In the genomic region with DNA sequence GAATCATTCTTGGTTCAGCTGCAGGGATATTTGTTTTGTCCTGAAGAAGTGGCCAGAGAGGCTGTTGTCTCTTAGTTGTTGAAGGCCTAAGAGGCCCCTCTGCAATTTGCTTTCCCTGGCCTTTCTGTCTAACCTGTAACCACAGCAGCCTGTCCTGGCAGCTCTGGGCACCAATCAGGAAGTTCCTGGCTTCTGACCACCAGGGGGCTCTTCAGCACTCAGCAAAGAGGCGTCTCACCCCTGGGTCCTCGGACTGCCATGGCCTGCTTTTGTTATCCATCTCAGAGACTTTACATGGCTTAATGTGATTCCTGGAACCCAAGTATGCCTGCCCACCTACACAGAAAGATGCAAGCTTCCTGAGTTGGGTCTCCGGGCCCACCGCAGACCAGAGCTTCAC, we compare ENCODE assay signal across 9 mouse cellular contexts. TPM values are rescaled to one million over a fixed set of nuclear protein-coding genes. Genes with fewer than 3 reads are reported as not detected.
DNase-seq lines count a peak whose midpoint lies in the region; ATAC-seq and TF ChIP-seq lines count a peak whose summit lies in the region.
"Had no signal": no experiment of that assay in that cellular context is flagged by ENCODE, and none has a peak within 500 bp of the region (broad histone marks: within the 10 kb centered on the region; RNA-seq: fewer than 3 reads in every experiment).

No protein-coding gene starts in this region.

- H3K27ac ChIP-seq in heart, adult 2 months = no peak overlapping the region
- no peak overlapping the region for H3K27ac ChIP-seq in heart, embryonic 11.5 days (ENCODE audit: low read depth, low read length)
- H3K27ac ChIP-seq in cortical plate, adult 2 months (ENCODE audit: insufficient read depth, low read length) = no peak overlapping the region
- H3K27ac ChIP-seq in limb, embryonic 11.5 days (replicated peaks; ENCODE audit: low read depth, low read length) = no peak overlapping the region
- no peak overlapping the region for H3K27ac ChIP-seq in small intestine, adult 2 months (ENCODE audit: insufficient read depth, low read depth, low read length)
- H3K27ac ChIP-seq: midbrain, embryonic 12.5 days had no signal

- WGBS in heart, adult 2 months = 41% methylated on average over 4 of the region's 4 CpGs
- WGBS in heart, embryonic 11.5 days (ENCODE audit: insufficient replicate concordance) = 33% methylated on average over 4 of the region's 4 CpGs
- 28% methylated on average over 4 of the region's 4 CpGs for WGBS in limb, embryonic 11.5 days
- WGBS in small intestine, adult 2 months = 39% methylated on average over 4 of the region's 4 CpGs

- TF ChIP-seq CTCF in heart, adult 2 months (IDR thresholded peaks at IDR 0.05) = peak; percentile 78
- TF ChIP-seq CTCF in cortical plate, adult 2 months (IDR thresholded peaks at IDR 0.05; ENCODE audit: extremely low read depth, insufficient read depth, low read length) = peak; percentile 39
- peak; percentile 66 for TF ChIP-seq CTCF in small intestine, adult 2 months (IDR thresholded peaks at IDR 0.05; ENCODE audit: extremely low read depth, insufficient read length, insufficient replicate concordance, low read depth, low read length)

- no peaks in the 10 kb centered on the region for H3K36me3 ChIP-seq in heart, adult 2 months (ENCODE audit: control insufficient read depth, insufficient read depth, low read length)
- H3K36me3 ChIP-seq in heart, embryonic 11.5 days (ENCODE audit: control insufficient read depth, insufficient read depth, low read length) = no peaks in the 10 kb centered on the region
- H3K36me3 ChIP-seq in limb, embryonic 11.5 days (ENCODE audit: control insufficient read depth, insufficient read depth, low read length) = no peaks in the 10 kb centered on the region
- H3K36me3 ChIP-seq in small intestine, adult 2 months (ENCODE audit: control insufficient read depth, insufficient read depth, low read length) = no peaks in the 10 kb centered on the region
- H3K36me3 ChIP-seq: midbrain, embryonic 12.5 days had no signal

- DNase-seq in heart, adult 2 months = peak; percentile 31 to 44
- peak; percentile 47 for DNase-seq in 3134 (ENCODE audit: extremely low read depth, insufficient read length, low spot score)
- DNase-seq in ES-CJ7 (ENCODE audit: low read depth, low spot score) = peak; percentile 81
- peak; percentile 74 for DNase-seq in limb, embryonic 11.5 days (ENCODE audit: low spot score)
- no peak for DNase-seq in heart, adult 11 months

- H3K4me3 ChIP-seq in heart, adult 2 months = no peak overlapping the region
- no peak overlapping the region for H3K4me3 ChIP-seq in heart, embryonic 11.5 days (ENCODE audit: low read depth, low read length)
- no peak overlapping the region for H3K4me3 ChIP-seq in cortical plate, adult 2 months (ENCODE audit: insufficient read depth, low read length)
- no peak overlapping the region for H3K4me3 ChIP-seq in limb, embryonic 11.5 days (ENCODE audit: low read depth, low read length)
- H3K4me3 ChIP-seq in small intestine, adult 2 months (ENCODE audit: low read depth, low read length) = no peak overlapping the region
- H3K4me3 ChIP-seq: midbrain, embryonic 12.5 days had no signal

- H3K27me3 ChIP-seq in heart, adult 2 months (ENCODE audit: control insufficient read depth, insufficient read depth, low read length) = no peaks in the 10 kb centered on the region
- H3K27me3 ChIP-seq in heart, embryonic 11.5 days (ENCODE audit: control insufficient read depth, insufficient read depth, low read length) = no peaks in the 10 kb centered on the region
- no peaks in the 10 kb centered on the region for H3K27me3 ChIP-seq in limb, embryonic 11.5 days (ENCODE audit: control insufficient read depth, insufficient read depth, low read length)
- no peaks in the 10 kb centered on the region for H3K27me3 ChIP-seq in small intestine, adult 2 months (ENCODE audit: control insufficient read depth, insufficient read depth, low read length)

- no peaks in the 10 kb centered on the region for H3K4me1 ChIP-seq in heart, adult 2 months (ENCODE audit: control insufficient read depth, insufficient read depth, low read length)
- no peaks in the 10 kb centered on the region for H3K4me1 ChIP-seq in heart, embryonic 11.5 days (ENCODE audit: control insufficient read depth, insufficient read depth, low read length)
- no peaks in the 10 kb centered on the region for H3K4me1 ChIP-seq in cortical plate, adult 2 months (ENCODE audit: control insufficient read depth, insufficient read depth, low read length)
- no peaks in the 10 kb centered on the region for H3K4me1 ChIP-seq in limb, embryonic 11.5 days (ENCODE audit: control insufficient read depth, insufficient read depth, low read length)
- peaks cover 3% of the 10 kb centered on the region; the same call in 1 of the 2 replicates for H3K4me1 ChIP-seq in small intestine, adult 2 months (ENCODE audit: control insufficient read depth, insufficient read depth, insufficient read length, low read length)
- H3K4me1 ChIP-seq: midbrain, embryonic 12.5 days had no signal

- no peak overlapping the region for H3K4me2 ChIP-seq in heart, embryonic 11.5 days
- no peak overlapping the region for H3K4me2 ChIP-seq in limb, embryonic 11.5 days (ENCODE audit: low read depth, severe bottlenecking)
- H3K4me2 ChIP-seq: midbrain, embryonic 12.5 days had no signal

- no peak for TF ChIP-seq EP300 in heart, adult 2 months (IDR thresholded peaks at IDR 0.05; ENCODE audit: insufficient read depth, low read depth, low read length)

- H3K9me3 ChIP-seq in heart, embryonic 11.5 days (replicated peaks; ENCODE audit: control insufficient read depth, low read length) = no peaks in the 10 kb centered on the region
- H3K9me3 ChIP-seq in limb, embryonic 11.5 days (ENCODE audit: control insufficient read depth, low read length) = no peaks in the 10 kb centered on the region
- H3K9me3 ChIP-seq: midbrain, embryonic 12.5 days had no signal

- no peaks in the 10 kb centered on the region for H3K79me2 ChIP-seq in heart, adult 2 months (replicated peaks; ENCODE audit: control insufficient read depth, insufficient read depth, low read length)

- no peak overlapping the region for H3K9ac ChIP-seq in heart, adult 2 months (ENCODE audit: low read depth, low read length)
- H3K9ac ChIP-seq in heart, embryonic 11.5 days (ENCODE audit: low read depth, low read length) = no peak overlapping the region
- no peak overlapping the region for H3K9ac ChIP-seq in limb, embryonic 11.5 days (ENCODE audit: low read length)
- H3K9ac ChIP-seq: midbrain, embryonic 12.5 days had no signal

- intact Hi-C loops in heart, adult 2 months (cut with DNase I) = no loop called here

- ATAC-seq in heart, embryonic 11.5 days (replicated peaks; ENCODE audit: insufficient number of reproducible peaks, low FRiP score, low TSS enrichment) = no peak
- ATAC-seq in limb, embryonic 11.5 days (ENCODE audit: insufficient number of reproducible peaks, low FRiP score, low TSS enrichment, low read depth) = no peak

- no peak for TF ChIP-seq POLR2A in heart, adult 2 months (IDR thresholded peaks at IDR 0.05; ENCODE audit: insufficient read depth, low read depth, low read length)
- no peak for TF ChIP-seq POLR2A in cortical plate, adult 2 months (IDR thresholded peaks at IDR 0.05; ENCODE audit: extremely low read depth, insufficient read depth, low read length)
- no peak for TF ChIP-seq POLR2A in small intestine, adult 2 months (IDR thresholded peaks at IDR 0.05; ENCODE audit: low read depth, low read length)

RNA-seq across cellular contexts. Expression of gene Ykt6, which starts 35.4 kb away (rescaled TPM):
- total RNA-seq in heart, adult 2 months (2021) = 10 to 100 TPM; 53.4 to 62.2 TPM
- polyA plus RNA-seq in heart, adult 2 months (2012; rRNA removed) = 46.3 and 71.2 TPM in 2 replicates
- polyA plus RNA-seq in heart, embryonic 11.5 days (2014; fragmentation: Nextera tagmentation; extraction: Ambion mirVana) = 19.3 and 25.4 TPM in 2 replicates
- 64.7 and 65.3 TPM in 2 replicates for polyA plus RNA-seq in cortical plate, adult 2 months (2012; rRNA removed)
- polyA plus RNA-seq in limb, embryonic 11.5 days (2014; fragmentation: Nextera tagmentation; extraction: Ambion mirVana) = 29.0 and 30.3 TPM in 2 replicates
- 56.2 and 84.5 TPM in 2 replicates for polyA plus RNA-seq in small intestine, adult 2 months (2012; rRNA removed)

RNA-seq across cellular contexts. Expression of gene Gck, which starts 41.0 kb away (rescaled TPM):
- total RNA-seq in heart, adult 2 months (2021) = 10 to 100 TPM; 10.4 to 13.9 TPM
- 10.5 and 15.4 TPM in 2 replicates for polyA plus RNA-seq in heart, adult 2 months (2012; rRNA removed)
- polyA plus RNA-seq in heart, embryonic 11.5 days (2014; fragmentation: Nextera tagmentation; extraction: Ambion mirVana) = 2.0 and 2.6 TPM in 2 replicates
- polyA plus RNA-seq in cortical plate, adult 2 months (2012; rRNA removed) = 0.86 and 1.4 TPM in 2 replicates
- 0.41 and 1.6 TPM in 2 replicates for polyA plus RNA-seq in limb, embryonic 11.5 days (2014; fragmentation: Nextera tagmentation; extraction: Ambion mirVana)
- 0.33 and 1.2 TPM in 2 replicates for polyA plus RNA-seq in small intestine, adult 2 months (2012; rRNA removed)
